Mouse (Mus musculus) layer of hippocampus, postnatal 25 days (tissue): ENCODE measurements around the gene Plekha6. TPM values are rescaled to one million over a fixed set of nuclear protein-coding genes. Genes with fewer than 3 reads are reported as not detected.

Experiments used
- DNase-seq, 2 experiments: peaks; one replicate each; pipeline ENCODE4 v3.0.0; 2022; ENCODE audit warnings: mixed read lengths in 2 of 2, low spot score in 1 of 2; ENCODE audit errors: extremely low spot score in 1 of 2
- total RNA-seq, 2 experiments: library from RNA; stranded (reverse); gene quantifications; 2 replicates each; pipeline ENCODE4 v1.2.3; 2021

The Plekha6 gene
- total RNA-seq, 2 experiments from 2014 or later = 34.4 to 52.1 TPM

DNA sequence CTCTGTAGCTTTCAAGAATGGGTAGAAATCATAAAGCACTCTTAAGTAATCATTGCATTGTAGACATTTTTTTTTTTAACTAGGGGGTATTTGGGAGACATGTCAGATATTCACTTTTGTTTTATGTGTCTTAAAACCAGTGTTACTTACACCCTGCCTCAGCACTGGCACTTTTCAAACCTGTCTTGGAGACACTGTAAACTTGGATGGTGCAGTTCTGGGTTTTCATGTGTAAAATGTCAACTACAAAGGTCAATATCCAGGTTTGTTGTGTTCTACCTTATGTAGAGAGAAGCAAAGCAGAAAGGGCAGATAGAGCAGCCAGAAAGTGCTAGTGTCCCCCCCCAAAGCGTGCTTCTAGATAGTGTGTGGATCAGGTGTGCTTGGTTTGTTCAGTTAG is 25.6 kb upstream of the Plekha6 start:
- DNase-seq = no peak

GRCm38 (mm10) chr1:133146014-133147009 is 17.7 kb upstream of the Plekha6 start:
- DNase-seq = no peak

GRCm38 (mm10) chr1:133147324-133147723 is 16.7 kb upstream of the Plekha6 start:
- no peak for DNase-seq

GRCm38 (mm10) chr1:133148122-133148521 is 15.9 kb upstream of the Plekha6 start:
- DNase-seq = no peak

DNA sequence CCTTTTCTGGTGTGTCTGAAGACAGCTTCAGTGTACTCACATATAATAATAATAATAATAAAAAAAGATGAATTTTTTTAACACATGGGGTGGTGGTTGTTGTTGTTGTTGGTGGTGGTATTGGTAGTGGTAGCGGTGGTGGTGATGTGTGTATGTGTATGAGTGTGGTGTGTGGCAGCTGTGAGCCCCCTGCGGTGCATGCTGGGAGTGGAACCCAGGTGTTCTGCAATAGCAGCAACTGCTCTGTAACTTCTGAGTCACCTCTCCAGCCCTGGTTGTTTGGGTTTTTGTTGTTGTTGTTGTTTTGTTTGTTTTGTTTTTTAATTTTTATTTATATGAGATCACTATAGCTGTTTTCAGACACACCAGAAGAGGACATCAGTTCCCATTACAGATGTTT is 13.5 kb upstream of the Plekha6 start:
- DNase-seq = no peak

DNA sequence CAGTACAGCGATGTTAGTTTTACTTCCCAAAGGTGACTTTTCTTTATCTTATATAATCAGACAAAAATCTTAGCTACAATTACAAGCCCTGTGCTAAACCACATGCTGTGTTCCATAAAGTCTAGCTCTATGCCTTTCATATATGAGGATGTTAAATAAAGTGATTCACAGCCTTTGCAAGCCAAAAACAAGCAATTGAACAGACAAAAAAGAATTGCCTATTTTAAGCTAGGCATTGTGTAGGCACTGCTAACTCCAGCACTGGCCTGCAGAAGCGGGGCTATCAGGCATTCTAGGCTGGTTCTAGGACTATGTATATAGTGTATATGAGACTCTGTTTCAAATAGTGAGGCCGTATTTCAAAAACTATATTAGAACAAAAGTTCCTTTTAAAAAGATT is 11.8 kb upstream of the Plekha6 start:
- no peak for DNase-seq

DNA sequence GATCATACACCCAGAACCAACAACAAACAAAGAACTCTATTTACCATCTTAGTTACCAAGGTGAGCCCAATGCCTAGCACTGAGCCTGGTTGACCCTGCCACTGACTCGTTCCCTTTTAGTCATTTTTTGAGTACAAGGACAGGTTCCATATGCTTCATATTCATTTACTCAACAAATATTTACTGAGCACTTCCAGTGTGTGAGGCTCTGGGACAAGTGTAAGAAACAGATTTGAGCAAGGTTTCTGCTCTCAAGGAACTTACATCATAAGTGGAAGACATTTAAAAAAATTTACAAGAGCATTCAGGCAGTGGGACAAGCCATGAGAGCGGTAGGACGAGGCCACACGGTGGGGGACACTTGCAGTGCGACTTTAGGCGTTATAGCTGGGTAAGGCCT is 8.7 kb upstream of the Plekha6 start:
- no peak for DNase-seq

DNA sequence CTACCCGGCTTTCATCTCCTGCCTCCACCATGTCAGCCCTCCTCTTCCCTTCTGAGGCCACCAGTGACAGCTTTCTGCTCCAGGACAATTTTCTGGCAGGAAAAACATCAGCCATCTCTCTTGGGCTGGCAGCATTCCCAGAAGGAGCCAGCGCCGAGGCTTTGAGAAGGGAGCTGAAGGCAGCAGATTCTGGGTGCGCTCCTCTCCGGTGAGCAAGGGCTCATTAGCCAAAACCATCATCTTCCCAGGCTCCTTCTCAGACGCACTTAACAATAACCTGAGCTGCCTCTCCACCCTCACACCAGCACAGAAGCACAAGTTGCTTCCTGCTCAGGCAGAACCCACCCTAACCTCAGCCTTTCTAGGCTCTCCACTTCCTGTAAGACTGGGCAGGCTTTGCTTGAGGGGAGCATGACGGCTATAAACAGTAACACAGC is 4.9 kb upstream of the Plekha6 start:
- DNase-seq = peak in 1 of 2 experiments; percentile 19

DNA sequence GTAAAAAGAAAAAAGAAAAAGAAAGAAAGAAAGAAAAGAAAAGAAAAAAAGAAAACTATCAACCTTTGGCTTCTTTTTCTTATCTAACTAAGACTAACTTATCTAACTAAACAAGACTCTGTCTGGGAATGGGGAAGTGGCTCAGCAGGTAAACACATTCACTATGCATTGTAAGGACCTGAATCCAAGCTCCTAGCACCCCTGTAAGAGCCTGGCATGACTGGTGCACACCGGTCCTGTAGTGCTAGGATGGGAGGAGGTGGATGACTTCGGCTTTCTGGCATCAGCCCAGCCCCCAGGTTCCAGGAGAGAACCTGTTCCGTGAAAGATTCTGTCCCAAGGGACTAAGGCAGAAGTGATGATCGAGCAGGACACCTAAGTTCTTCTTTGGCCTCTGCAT is 2.5 kb upstream of the Plekha6 start:
- no peak for DNase-seq

DNA sequence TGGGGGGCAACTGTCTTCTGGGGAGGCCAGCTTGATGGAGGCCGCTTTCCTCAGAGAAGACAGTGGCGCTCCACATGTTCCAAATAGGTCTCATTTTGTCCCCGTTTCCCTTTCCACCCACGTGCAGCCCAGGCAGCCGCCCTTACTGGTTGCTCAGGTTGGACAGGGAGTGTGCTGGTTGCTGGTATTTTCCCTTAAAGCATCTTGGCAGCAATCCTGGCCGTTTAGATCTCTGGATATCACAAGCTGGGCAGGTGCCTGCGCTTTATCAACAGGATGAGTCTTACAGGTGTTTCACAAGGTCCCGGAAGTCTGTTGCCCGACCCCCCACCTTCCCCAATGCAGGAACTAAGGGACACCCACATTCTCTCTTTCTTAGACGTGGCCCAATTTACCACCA is 2.0 kb upstream of the Plekha6 start:
- no peak for DNase-seq

GRCm38 (mm10) chr1:133162981-133163380 is 1.0 kb upstream of the Plekha6 start:
- no peak for DNase-seq

DNA sequence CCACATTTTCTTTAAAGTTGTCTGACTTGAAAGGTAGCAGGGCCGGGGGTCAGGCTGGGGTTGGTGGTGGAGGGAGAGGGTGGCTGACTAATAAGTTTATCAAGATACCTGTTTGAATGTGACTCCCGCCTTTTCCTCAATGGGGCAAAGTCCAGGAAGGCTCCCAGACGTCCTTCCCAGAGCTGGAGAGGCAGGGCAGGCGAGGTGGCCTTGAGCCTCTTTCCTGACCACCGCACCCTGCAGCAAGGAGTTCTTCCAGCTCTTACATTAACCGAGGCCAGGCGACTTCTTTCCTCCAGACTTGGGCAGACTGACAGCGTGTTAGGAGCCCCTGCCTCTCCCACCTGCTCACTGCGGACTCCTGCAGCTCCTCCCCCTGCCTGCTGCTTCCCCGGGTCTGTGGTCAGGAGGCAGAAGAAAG is 591 bp downstream of the Plekha6 start:
- no peak for DNase-seq

DNA sequence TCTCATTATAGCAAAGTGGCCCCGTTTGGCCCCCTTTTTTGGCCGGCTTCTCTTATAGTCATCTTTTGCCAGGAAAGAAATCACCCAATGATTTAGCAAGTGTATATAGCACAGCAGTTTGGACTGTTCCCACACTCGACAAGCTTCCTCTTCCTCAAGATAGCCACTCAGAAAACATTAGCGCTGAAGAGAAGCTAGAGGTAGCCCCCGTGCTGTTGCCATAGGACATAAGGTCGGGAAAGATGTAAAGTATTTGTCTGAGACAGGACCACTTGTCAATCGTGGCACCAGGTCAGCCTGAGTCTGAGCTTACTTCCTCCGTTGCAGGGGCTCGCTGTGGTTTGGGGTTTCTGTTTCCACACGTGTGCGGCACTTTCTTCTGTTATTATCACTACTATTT is 1.1 kb downstream of the Plekha6 start:
- DNase-seq = no peak

- no peak for DNase-seq
Measured at GRCm38 (mm10) chr1:133168318-133169060, 4.5 kb downstream of the Plekha6 start.

DNA sequence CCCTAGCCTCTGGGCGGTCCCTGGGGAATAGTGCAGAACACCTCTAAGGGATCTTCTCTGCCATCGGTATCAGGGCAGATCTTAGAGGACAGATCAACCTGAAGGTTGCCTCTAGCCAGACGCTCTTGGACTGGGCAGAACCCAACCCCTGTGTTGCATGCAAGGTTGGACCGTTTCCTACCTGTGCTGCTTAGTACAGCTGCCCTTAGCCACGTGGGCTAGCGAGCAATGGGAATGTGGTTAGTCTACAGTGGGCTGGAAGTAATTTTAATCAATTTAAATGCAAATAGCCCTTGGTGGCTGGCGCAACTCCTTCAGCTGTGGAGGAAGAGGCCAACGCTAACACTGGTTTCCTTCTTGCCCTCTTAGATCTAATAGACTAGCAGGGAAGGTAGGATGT is 6.2 kb downstream of the Plekha6 start:
- no peak for DNase-seq

GRCm38 (mm10) chr1:133171357-133171756 is 7.3 kb downstream of the Plekha6 start:
- no peak for DNase-seq

DNA sequence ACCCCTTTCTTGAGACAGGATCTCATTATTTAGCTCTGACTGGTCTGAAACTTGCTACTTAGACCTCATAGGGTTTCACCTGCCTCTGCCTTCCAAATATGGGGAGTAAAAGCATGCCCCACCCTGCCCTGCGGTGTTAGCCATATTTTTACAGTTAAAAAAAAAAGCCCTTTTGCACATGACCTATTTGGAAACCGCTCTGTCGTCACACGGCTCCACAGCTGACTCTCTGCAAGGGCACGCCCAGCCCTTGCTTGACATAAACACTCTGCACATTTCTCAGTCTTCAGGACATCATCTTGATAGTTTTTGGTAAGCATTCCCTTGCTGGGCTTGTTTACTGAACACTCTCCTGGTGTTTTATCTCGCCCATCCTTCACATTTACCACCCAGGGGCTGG is 11.1 kb downstream of the Plekha6 start:
- no peak for DNase-seq

DNA sequence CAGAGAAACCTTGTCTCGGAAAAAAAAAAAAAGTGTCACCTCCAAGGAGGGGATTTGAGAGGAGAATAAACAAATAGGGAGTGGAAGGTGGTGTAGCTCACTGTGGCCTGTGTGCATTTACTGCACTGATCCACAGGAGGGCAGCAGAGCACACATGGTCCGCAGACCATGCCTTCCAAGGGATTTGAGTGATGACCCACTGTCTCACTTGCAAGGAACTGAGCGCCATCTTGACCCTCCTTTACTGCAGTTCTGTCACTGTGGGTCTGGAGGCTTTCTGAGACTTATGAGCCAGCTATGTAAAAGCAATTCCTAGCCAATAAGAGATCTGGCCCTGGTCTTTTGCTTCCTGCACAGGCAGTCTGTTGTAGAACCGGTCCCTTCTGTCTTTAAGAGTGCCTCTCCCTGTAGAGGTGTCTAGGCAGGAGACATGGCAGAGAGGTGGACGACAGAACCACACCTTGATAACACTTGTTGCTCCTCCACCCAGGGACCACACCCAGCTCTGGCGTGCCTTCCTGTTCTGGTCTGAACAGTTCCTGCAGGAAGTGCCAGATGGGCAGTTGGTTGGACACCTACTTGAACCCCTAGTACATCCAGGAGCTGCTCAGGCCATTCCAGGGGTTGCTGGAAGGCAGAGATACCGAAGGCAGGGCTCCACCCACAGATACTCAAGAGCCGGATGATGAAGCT is 13.6 kb downstream of the Plekha6 start:
- peak in 1 of 2 experiments; percentile 66 for DNase-seq

DNA sequence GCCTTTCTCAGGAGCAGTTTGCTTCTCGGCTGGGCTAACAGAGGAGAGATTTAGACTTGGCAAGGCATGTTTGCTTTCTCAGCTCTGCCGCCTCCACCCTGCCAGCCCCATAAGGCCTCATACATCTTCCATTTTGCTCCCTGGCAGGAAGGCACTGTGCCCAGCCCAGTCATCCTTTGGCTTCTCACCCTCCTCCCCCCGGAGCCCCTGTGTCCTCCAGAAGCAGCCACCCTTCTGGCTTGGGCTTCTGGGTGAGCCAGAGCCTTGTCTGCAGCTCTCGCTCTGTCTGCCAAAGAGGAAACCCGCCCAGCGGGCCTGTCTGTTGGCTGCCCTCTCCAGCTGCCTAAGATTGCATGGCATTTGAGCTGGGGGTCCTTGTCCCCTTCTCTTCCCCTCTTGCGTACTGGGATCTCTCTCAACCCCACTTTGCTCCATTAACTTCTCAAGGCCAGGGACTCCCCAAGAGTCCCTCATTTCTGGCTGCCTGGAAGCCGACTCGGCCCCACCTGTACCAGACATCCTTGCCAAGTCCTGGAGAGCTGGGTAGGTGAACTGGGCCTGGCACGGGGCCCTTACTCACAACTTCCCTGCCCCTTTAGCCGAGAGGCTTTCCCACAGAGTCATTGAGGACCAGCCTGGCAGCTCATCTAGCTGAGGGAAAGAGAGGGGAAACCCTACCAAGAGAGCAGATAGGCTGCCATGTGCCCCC is 14.9 kb downstream of the Plekha6 start:
- no peak for DNase-seq
